Mouse (Mus musculus) erythroblast, embryonic 14.5 days (primary cell): Measurements from ENCODE around the gene 1700001K19Rik.

Experiments used
- GATA1 ChIP-seq: IDR thresholded peaks from 2 replicates; pipeline ENCODE4 v1.6.1; 2012; ENCODE audit warnings: low read length, inconsistent platforms, mixed read lengths
- TAL1 ChIP-seq: IDR thresholded peaks from 3 replicates; pipeline ENCODE4 v1.6.1; 2012; ENCODE audit warnings: low read length, inconsistent platforms, mixed read lengths

DNA sequence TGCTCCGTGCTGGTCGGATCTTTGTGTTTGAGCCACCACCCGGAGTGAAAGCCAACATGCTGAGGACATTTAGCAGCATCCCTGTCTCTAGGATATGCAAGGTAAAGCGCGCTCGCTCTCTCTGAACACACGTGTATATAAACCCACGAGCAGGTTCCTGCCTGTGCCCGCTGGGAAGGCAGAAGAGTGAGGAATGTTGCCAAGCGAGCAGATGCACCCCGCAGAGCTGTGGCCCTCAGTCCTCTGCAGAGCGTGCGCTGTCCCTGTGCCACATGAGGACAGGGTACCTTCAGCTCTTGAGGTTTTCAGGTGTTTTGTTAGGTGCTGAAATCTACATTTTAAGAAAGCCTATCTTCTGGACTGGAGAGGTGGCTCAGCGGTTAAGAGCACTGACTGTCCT is 20.7 kb downstream of the 1700001K19Rik start:
- TF ChIP-seq TAL1 = no peak
- TF ChIP-seq GATA1 = no peak
